Mouse (Mus musculus): ENCODE results near the gene Etv4. TPM values are rescaled to one million over a fixed set of nuclear protein-coding genes. Genes with fewer than 3 reads are reported as not detected.

Etv4 gene
- total and polyA plus RNA-seq, 3 experiments: 2.4 to 3.1 (median 2.4) TPM

GRCm38 (mm10) chr11:101732518-101733440 lies 52.4 kb downstream of the Etv4 start, which contains the start of gene Dhx8 (continued):
- TF ChIP-seq ZNF384 (IDR thresholded peaks at IDR 0.05; ENCODE audit: low read depth, low read length) (peak; percentile 90), PAX5 (IDR thresholded peaks at IDR 0.05; ENCODE audit: low read length) (no peak), MEF2A (IDR thresholded peaks at IDR 0.05; ENCODE audit: borderline replicate concordance, low read depth, low read length) (peak; percentile 87; the same call in 1 of the 2 replicates), KAT2A (IDR thresholded peaks at IDR 0.05; ENCODE audit: insufficient replicate concordance, low read length) (peak; percentile 93; the same call in 1 of the 2 replicates), MAX (IDR thresholded peaks at IDR 0.05; ENCODE audit: low read length) (peak; percentile 89), CTCF (conservative IDR thresholded peaks at IDR 0.05 in 1 of 2, IDR thresholded peaks at IDR 0.05 in 1 of 2; ENCODE audit: low read depth in 2 of 2, low read length in 2 of 2) (peak; percentile 83 to 100), E2F4 (IDR thresholded peaks at IDR 0.05; ENCODE audit: insufficient replicate concordance, low read depth, low read length) (no peak), ELF1 (IDR thresholded peaks at IDR 0.05; ENCODE audit: low read depth, low read length) (peak; percentile 99), POLR2A (IDR thresholded peaks at IDR 0.05; ENCODE audit: low read depth, low read length) (peak; percentile 95), NRF1 (IDR thresholded peaks at IDR 0.05; ENCODE audit: low read depth, low read length) (peak; percentile 37; the same call in 1 of the 2 replicates), TCF12 (IDR thresholded peaks at IDR 0.05; ENCODE audit: low read depth, low read length) (peak; percentile 85), ZC3H11A (IDR thresholded peaks at IDR 0.05; ENCODE audit: low read depth, low read length) (peak; percentile 74), EP300 (IDR thresholded peaks at IDR 0.05; ENCODE audit: low read length) (no peak), ZKSCAN1 (IDR thresholded peaks at IDR 0.05; ENCODE audit: borderline replicate concordance, low read depth, low read length) (no peak), SMC3 (IDR thresholded peaks at IDR 0.05; ENCODE audit: low read depth, low read length) (peak; percentile 96), CHD2 (IDR thresholded peaks at IDR 0.05; ENCODE audit: low read length) (peak; percentile 84), BHLHE40 (IDR thresholded peaks at IDR 0.05; ENCODE audit: low read depth, low read length) (peak; percentile 50), POLR2AphosphoS2 (IDR thresholded peaks at IDR 0.05; ENCODE audit: low read depth, low read length) (no peak; the same call in 1 of the 2 replicates), RCOR1 (conservative IDR thresholded peaks at IDR 0.05; ENCODE audit: low read depth, low read length) (no peak), JUN (IDR thresholded peaks at IDR 0.05; ENCODE audit: insufficient read depth, low read depth, low read length) (no peak; the same call in 1 of the 2 replicates)

GRCm38 (mm10) chr11:101729308-101729707 lies 55.9 kb downstream of the Etv4 start:
- dilution Hi-C loops (cut with MboI; ENCODE audit: extremely low pct_ligation_motif_present, extremely low pct_unique_long_range_greater_than_20kb, low sequenced_read_pairs): no loop called here
- H3K79me2 ChIP-seq (replicated peaks; ENCODE audit: control insufficient read depth, extremely low read depth, insufficient read depth, poor library complexity, severe bottlenecking): peaks cover 12% of the 10 kb centered on the region
- in situ Hi-C loops (cut with MboI; ENCODE audit: low pct_ligation_motif_present, low pct_unique_long_range_greater_than_20kb, low sequenced_read_pairs): no loop called here
- TF ChIP-seq POLR2A (IDR thresholded peaks at IDR 0.05; ENCODE audit: low read depth, low read length) (no peak), BHLHE40 (IDR thresholded peaks at IDR 0.05; ENCODE audit: low read depth, low read length) (no peak), ELF1 (IDR thresholded peaks at IDR 0.05; ENCODE audit: low read depth, low read length) (no peak), CTCF (conservative IDR thresholded peaks at IDR 0.05 in 1 of 2, IDR thresholded peaks at IDR 0.05 in 1 of 2; ENCODE audit: low read depth in 2 of 2, low read length in 2 of 2) (no peak), MYC (IDR thresholded peaks at IDR 0.05; ENCODE audit: low read depth, low read length) (no peak), GABPA (IDR thresholded peaks at IDR 0.05; ENCODE audit: insufficient replicate concordance, low read depth, low read length) (no peak), MEF2A (IDR thresholded peaks at IDR 0.05; ENCODE audit: borderline replicate concordance, low read depth, low read length) (no peak), TBP (conservative IDR thresholded peaks at IDR 0.05; ENCODE audit: low read depth, low read length) (no peak), ZC3H11A (IDR thresholded peaks at IDR 0.05; ENCODE audit: low read depth, low read length) (no peak), RAD21 (IDR thresholded peaks at IDR 0.05; ENCODE audit: low read depth, low read length) (no peak), USF1 (IDR thresholded peaks at IDR 0.05; ENCODE audit: low read depth, low read length) (no peak)
- peaks cover 2% of the 10 kb centered on the region for H3K27me3 ChIP-seq (replicated peaks)
- peaks cover 5 to 15% of the 10 kb centered on the region in 2 experiments; a peak in 3 of 4 replicates for H3K4me1 ChIP-seq (ENCODE audit: control insufficient read depth in 1 of 2, insufficient read depth in 2 of 2)
- H3K4me2 ChIP-seq (ENCODE audit: insufficient read depth, low read depth, poor library complexity, severe bottlenecking): no peak overlapping the region
- DNase-seq (ENCODE audit: extremely low read depth): no peak
- no peak overlapping the region for H3K4me3 ChIP-seq (replicated peaks in 1 of 3; ENCODE audit: low read depth in 2 of 3, low read length in 2 of 3, poor library complexity in 1 of 3)
- H3K27ac ChIP-seq (ENCODE audit: insufficient read depth, low read depth): no peak overlapping the region
- H3K36me3 ChIP-seq (replicated peaks in 1 of 2; ENCODE audit: control insufficient read depth in 1 of 2, insufficient read depth in 1 of 2, low read length in 1 of 2): no peaks in the 10 kb centered on the region
- no peak overlapping the region for H3K9ac ChIP-seq (ENCODE audit: insufficient read depth, low read depth)
- no peaks in the 10 kb centered on the region for H3K9me3 ChIP-seq (replicated peaks; ENCODE audit: low read length)
